9 mouse cellular contexts compared by ENCODE assay signal in the genomic region with DNA sequence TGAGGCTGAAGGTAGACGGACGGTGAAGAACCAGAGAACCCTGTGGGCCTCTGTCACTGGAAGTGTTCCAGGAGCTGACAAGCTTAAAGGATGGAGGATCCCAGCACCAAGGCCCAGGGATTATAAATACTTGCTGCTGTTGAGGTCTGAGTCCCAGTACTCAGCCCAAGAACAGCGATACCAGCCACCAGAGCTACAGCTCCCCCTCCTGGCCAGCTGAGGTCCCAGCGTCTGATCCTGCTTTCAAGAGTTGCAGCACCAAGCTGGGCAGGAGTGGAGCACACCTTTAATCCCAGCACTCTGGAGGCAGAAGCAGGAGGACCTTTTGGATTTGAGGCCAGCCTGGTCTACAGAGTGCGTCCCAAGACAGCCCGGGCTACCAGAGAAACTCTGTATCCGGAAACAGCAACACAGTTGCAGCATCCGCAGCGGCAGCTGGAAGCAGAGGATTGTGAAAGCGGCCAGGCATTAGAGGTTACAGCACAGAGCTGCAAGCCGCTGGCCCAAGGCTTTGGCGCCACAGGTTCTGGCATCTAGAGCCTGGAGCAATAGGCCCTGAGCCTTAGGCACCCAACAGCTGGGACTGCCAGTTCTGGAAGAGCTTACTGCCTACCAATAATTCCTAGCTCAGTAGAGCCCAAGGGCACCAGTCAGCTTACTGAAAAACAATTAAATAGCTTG. TPM values are rescaled to one million over a fixed set of nuclear protein-coding genes. Genes with fewer than 3 reads are reported as not detected.
DNase-seq lines count a peak whose midpoint lies in the region; ATAC-seq and TF ChIP-seq lines count a peak whose summit lies in the region.
"Had no signal": no experiment of that assay in that cellular context is flagged by ENCODE, and none has a peak within 500 bp of the region (broad histone marks: within the 10 kb centered on the region; RNA-seq: fewer than 3 reads in every experiment).

No protein-coding gene starts in this region.

- 31% methylated on average over 12 of the region's 12 CpGs for WGBS in heart, embryonic 11.5 days (ENCODE audit: insufficient replicate concordance)
- 21% methylated on average over 12 of the region's 12 CpGs for WGBS in liver, embryonic 13.5 days (ENCODE audit: insufficient replicate concordance)
- WGBS in neural tube, embryonic 13.5 days: 42% methylated on average over 12 of the region's 12 CpGs

- H3K4me1 ChIP-seq in heart, embryonic 11.5 days (ENCODE audit: control insufficient read depth, insufficient read depth, low read length): peaks cover 4% of the 10 kb centered on the region; the same call in 1 of the 2 replicates
- H3K4me1 ChIP-seq in liver, embryonic 13.5 days (replicated peaks): peaks cover 63% of the 10 kb centered on the region
- peaks cover 16% of the 10 kb centered on the region for H3K4me1 ChIP-seq in neural tube, embryonic 13.5 days (replicated peaks)
- peaks cover 6% of the 10 kb centered on the region for H3K4me1 ChIP-seq in testis, adult 2 months (ENCODE audit: control insufficient read depth, insufficient read depth, low read length)

- TF ChIP-seq POLR2A in testis, adult 2 months (IDR thresholded peaks at IDR 0.05; ENCODE audit: control insufficient read depth, low read depth, low read length): no peak

- H3K9me3 ChIP-seq in heart, embryonic 11.5 days (replicated peaks; ENCODE audit: control insufficient read depth, low read length): no peaks in the 10 kb centered on the region
- no peaks in the 10 kb centered on the region for H3K9me3 ChIP-seq in liver, embryonic 13.5 days (replicated peaks)
- no peaks in the 10 kb centered on the region for H3K9me3 ChIP-seq in neural tube, embryonic 13.5 days

- no peak overlapping the region for H3K27ac ChIP-seq in heart, embryonic 11.5 days (ENCODE audit: low read depth, low read length)
- H3K27ac ChIP-seq in liver, embryonic 13.5 days: peak overlapping the region; percentile 36
- 0 out of 2 replicates have a peak overlapping the region, but pooled peaks have one; percentile 10 for H3K27ac ChIP-seq in neural tube, embryonic 13.5 days (replicated peaks)
- H3K27ac ChIP-seq in testis, adult 2 months (ENCODE audit: control insufficient read depth, insufficient read depth, low read depth, low read length): no peak overlapping the region
- H3K27ac ChIP-seq: macrophage had no signal

- no peak overlapping the region; the same call in 1 of the 2 replicates for H3K4me2 ChIP-seq in heart, embryonic 11.5 days
- peak overlapping the region; percentile 37 for H3K4me2 ChIP-seq in liver, embryonic 13.5 days
- H3K4me2 ChIP-seq in neural tube, embryonic 13.5 days: no peak overlapping the region

- peak; percentile 85; the same call in 1 of the 2 replicates for TF ChIP-seq CTCF in testis, adult 2 months (IDR thresholded peaks at IDR 0.05; ENCODE audit: control insufficient read depth, insufficient read depth, insufficient replicate concordance, low read depth, low read length)

- H3K4me3 ChIP-seq in heart, embryonic 11.5 days (ENCODE audit: low read depth, low read length): no peak overlapping the region
- H3K4me3 ChIP-seq in liver, embryonic 13.5 days (replicated peaks): no peak overlapping the region
- no peak overlapping the region for H3K4me3 ChIP-seq in neural tube, embryonic 13.5 days
- H3K4me3 ChIP-seq in testis, adult 2 months (ENCODE audit: control insufficient read depth, low read depth, low read length): no peak overlapping the region

- H3K9ac ChIP-seq in heart, embryonic 11.5 days (ENCODE audit: low read depth, low read length): peak overlapping the region; percentile 49; the same call in 1 of the 2 replicates
- no peak overlapping the region; the same call in 1 of the 2 replicates for H3K9ac ChIP-seq in liver, embryonic 13.5 days
- H3K9ac ChIP-seq in neural tube, embryonic 13.5 days: no peak overlapping the region

- H3K27me3 ChIP-seq in heart, embryonic 11.5 days (ENCODE audit: control insufficient read depth, insufficient read depth, low read length): no peaks in the 10 kb centered on the region
- peaks cover 8% of the 10 kb centered on the region for H3K27me3 ChIP-seq in liver, embryonic 13.5 days
- 0 out of 2 replicates have a peak, but pooled peaks cover 4% of the 10 kb centered on the region for H3K27me3 ChIP-seq in neural tube, embryonic 13.5 days
- no peaks in the 10 kb centered on the region for H3K27me3 ChIP-seq in testis, adult 2 months (ENCODE audit: control insufficient read depth, insufficient read depth, low read length)

- H3K36me3 ChIP-seq in heart, embryonic 11.5 days (ENCODE audit: control insufficient read depth, insufficient read depth, low read length): no peaks in the 10 kb centered on the region
- H3K36me3 ChIP-seq in liver, embryonic 13.5 days: no peaks in the 10 kb centered on the region
- H3K36me3 ChIP-seq in neural tube, embryonic 13.5 days: no peaks in the 10 kb centered on the region
- no peaks in the 10 kb centered on the region for H3K36me3 ChIP-seq in testis, adult 2 months (ENCODE audit: control insufficient read depth, insufficient read depth, low read length)

- DNase-seq in 3134 (ENCODE audit: extremely low read depth, insufficient read length, low spot score): peak; percentile 59
- DNase-seq in adrenal gland, postnatal 25 days: peak; percentile 78
- DNase-seq in kidney, postnatal 14 days: peak; percentile 79
- DNase-seq in liver, embryonic 13.5 days: no peak

- ATAC-seq in erythroblast, adult 5-6 weeks (replicated peaks; ENCODE audit: low FRiP score, poor library complexity, severe bottlenecking): peak; percentile 52; the same call in 1 of the 2 replicates
- no peak for ATAC-seq in heart, embryonic 11.5 days (replicated peaks; ENCODE audit: insufficient number of reproducible peaks, low FRiP score, low TSS enrichment)
- no peak for ATAC-seq in liver, embryonic 13.5 days (ENCODE audit: low read depth)
- ATAC-seq in neural tube, embryonic 13.5 days (ENCODE audit: low read depth): 0 out of 2 replicates have a peak, but pooled peaks have one; percentile 30

RNA-seq across cellular contexts. Expression of a gene that starts 32.0 kb away (rescaled TPM):
- 41.7 and 54.6 TPM in 2 replicates for total RNA-seq in adrenal gland, postnatal 25 days (2021)
- total RNA-seq in erythroblast, adult 5-6 weeks (2015; ENCODE audit: low replicate concordance): 0.21 TPM in 1 of 2 replicates, not detected in the other
- total RNA-seq in erythroblast, adult 5-6 weeks (2017; ENCODE audit: low replicate concordance): not detected in 2 replicates
- 60.6 and 89.2 TPM in 2 replicates for polyA plus RNA-seq in heart, embryonic 11.5 days (2014; fragmentation: Nextera tagmentation; extraction: Ambion mirVana)
- 2.9 and 3.7 TPM in 2 replicates for polyA plus RNA-seq in liver, embryonic 13.5 days (2015; fragmentation: Nextera tagmentation; extraction: Ambion mirVana)
- 119 and 122 TPM in 2 replicates for polyA plus RNA-seq in neural tube, embryonic 13.5 days (2015; fragmentation: Nextera tagmentation; extraction: Ambion mirVana)
- 11.9 and 12.6 TPM in 2 replicates for polyA plus RNA-seq in testis, adult 2 months (2012; rRNA removed)

Comparison
In these comparisons a context has a peak if more than half of its experiments do, and no peak if none do; other contexts are left out.
1. ATAC-seq: peak in erythroblast, adult 5-6 weeks (single experiment) and neural tube, embryonic 13.5 days (single experiment); none in heart, embryonic 11.5 days (single experiment) and liver, embryonic 13.5 days (single experiment).
2. H3K27ac ChIP-seq: peak in liver, embryonic 13.5 days (single experiment) and neural tube, embryonic 13.5 days (single experiment); none in heart, embryonic 11.5 days (single experiment) and testis, adult 2 months (single experiment).